Mouse (Mus musculus) C2C12 (cell line): ENCODE measurements at regions not wholly inside any gene's neighbourhood (a gene's known extent, or its start where the extent isn't known, plus 50 kb on each side); places are given as distances from the start of the nearest gene placed in this dataset.

ENCODE experiments used
- H3K27me3 ChIP-seq: one replicate; pipeline ENCODE4 v1.6.1; 2011; ENCODE audit not compliant: control insufficient read depth, insufficient read depth, insufficient read length
- H3K36me3 ChIP-seq: one replicate; pipeline ENCODE4 v1.6.1; 2011; ENCODE audit not compliant: control insufficient read depth, insufficient read depth
- H3K4me3 ChIP-seq: one replicate; pipeline ENCODE4 v1.5.1; 2011; ENCODE audit warnings: mild to moderate bottlenecking, control low read depth; ENCODE audit not compliant: poor library complexity, insufficient read depth, severe bottlenecking
- H3K79me2 ChIP-seq: one replicate; pipeline ENCODE4 v1.6.1; 2011; ENCODE audit not compliant: control insufficient read depth, insufficient read depth
- H3K79me3 ChIP-seq: one replicate; pipeline ENCODE4 v1.6.1; 2011; ENCODE audit warnings: low read depth, control low read depth
- H3ac ChIP-seq: one replicate; pipeline ENCODE3; 2011; ENCODE audit warnings: low read depth; ENCODE audit not compliant: control insufficient read depth, insufficient read length
- CEBPB ChIP-seq: IDR thresholded peaks from one replicate; pipeline ENCODE4 v1.6.1; 2011; ENCODE audit warnings: low read depth, mild to moderate bottlenecking, control low read depth, moderate library complexity
- CTCF ChIP-seq: IDR thresholded peaks from one replicate; pipeline ENCODE4 v1.5.1; 2011; ENCODE audit not compliant: control insufficient read depth, insufficient read depth, insufficient read length
- FOSL1 ChIP-seq: IDR thresholded peaks from one replicate; pipeline ENCODE4 v1.8.0; 2011; ENCODE audit warnings: mild to moderate bottlenecking, low read length; ENCODE audit not compliant: poor library complexity, insufficient read depth, severe bottlenecking
- MAX ChIP-seq: IDR thresholded peaks from one replicate; pipeline ENCODE4 v1.6.1; 2011; ENCODE audit warnings: mild to moderate bottlenecking, control low read depth
- MYOD1 ChIP-seq: IDR thresholded peaks from one replicate; pipeline ENCODE4 v1.6.1; 2011; ENCODE audit warnings: low read depth; ENCODE audit not compliant: control insufficient read depth, insufficient read length
- MYOG ChIP-seq: IDR thresholded peaks from one replicate; pipeline ENCODE4 v1.6.1; 2011; ENCODE audit not compliant: control insufficient read depth, insufficient read length; ENCODE audit errors: extremely low read depth
- USF1 ChIP-seq: IDR thresholded peaks from one replicate; pipeline ENCODE4 v1.6.1; 2011; ENCODE audit warnings: low read depth, mild to moderate bottlenecking, control low read depth, moderate library complexity

DNA sequence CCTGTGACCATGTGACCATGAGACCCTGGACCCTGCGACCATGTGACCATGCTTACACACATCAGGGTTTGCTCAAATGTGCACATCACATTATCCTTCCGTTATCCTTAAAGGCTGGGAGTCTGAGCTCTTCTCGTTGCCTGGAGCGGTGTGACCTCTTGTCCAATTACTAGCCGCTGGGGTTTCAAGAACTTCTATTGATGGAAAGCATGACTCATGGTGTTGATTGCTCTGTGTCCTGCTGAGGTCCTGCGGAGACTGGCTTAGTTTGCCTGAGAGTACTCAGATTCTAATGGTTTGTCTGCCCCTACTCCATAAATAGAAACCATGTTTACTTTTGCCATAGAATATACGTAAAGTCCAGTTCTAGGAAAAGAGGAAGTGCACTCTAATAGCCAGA, 197.5 kb upstream of the Pik3r1 start:
- H3K79me2 ChIP-seq, result no peaks in the 10 kb centered on the region
- no peaks in the 10 kb centered on the region for H3K79me3 ChIP-seq
- no peak for TF ChIP-seq CTCF
- TF ChIP-seq CEBPB, result no peak
- TF ChIP-seq FOSL1, result no peak
- TF ChIP-seq MYOD1, result no peak
- no peak for TF ChIP-seq MYOG
- no peak for TF ChIP-seq MAX
- TF ChIP-seq USF1, result no peak
- H3K27me3 ChIP-seq, result no peaks in the 10 kb centered on the region
- no peak overlapping the region for H3ac ChIP-seq
- no peaks in the 10 kb centered on the region for H3K36me3 ChIP-seq
- no peak overlapping the region for H3K4me3 ChIP-seq

DNA sequence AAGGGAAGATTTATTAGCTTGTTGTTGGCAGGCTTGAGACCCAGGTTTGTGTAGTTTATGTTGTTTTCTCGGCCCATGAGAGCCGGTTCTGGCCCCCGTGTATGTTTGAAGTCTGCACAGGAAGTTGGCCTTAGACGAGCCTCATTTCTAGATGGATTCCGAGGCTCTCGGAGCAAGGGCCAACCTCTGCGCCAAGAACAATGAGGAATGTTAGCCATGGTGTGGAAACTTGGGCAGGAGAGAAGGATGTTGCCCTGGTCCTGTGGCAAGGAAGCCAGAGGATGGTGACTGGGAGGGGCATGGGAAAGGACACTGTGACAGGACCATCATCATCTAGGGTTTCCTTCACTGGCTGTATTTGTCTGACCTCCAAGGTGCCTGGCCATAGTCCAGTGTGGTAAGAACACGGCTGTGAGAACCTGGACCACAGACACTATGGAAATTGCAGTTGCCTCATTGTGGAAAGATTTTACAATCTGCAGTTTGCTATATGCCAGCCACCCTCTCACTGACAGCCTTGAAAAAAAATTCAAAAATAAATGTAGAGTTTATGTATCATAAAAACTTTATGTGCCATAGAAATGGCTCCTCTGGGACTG, 198.9 kb upstream of the Pik3r1 start:
- Histone ChIP-seq H3K4me3 (no peak overlapping the region), H3K79me3 (no peaks in the 10 kb centered on the region), H3ac (no peak overlapping the region), H3K79me2 (no peaks in the 10 kb centered on the region), H3K27me3 (no peaks in the 10 kb centered on the region), H3K36me3 (no peaks in the 10 kb centered on the region)
- TF ChIP-seq MYOD1 (no peak), FOSL1 (no peak), CTCF (no peak), MYOG (no peak), USF1 (no peak), CEBPB (no peak), MAX (no peak)

GRCm38 (mm10) chr13:101967466-101967865, 199.4 kb upstream of the Pik3r1 start:
- Histone ChIP-seq H3K79me2 (no peaks in the 10 kb centered on the region), H3K4me3 (no peak overlapping the region), H3K79me3 (no peaks in the 10 kb centered on the region), H3K36me3 (no peaks in the 10 kb centered on the region), H3ac (no peak overlapping the region), H3K27me3 (no peaks in the 10 kb centered on the region)
- TF ChIP-seq CTCF (no peak), MYOD1 (no peak), FOSL1 (no peak), USF1 (no peak), MYOG (no peak), CEBPB (no peak), MAX (no peak)

GRCm38 (mm10) chr13:101976766-101977165, 208.7 kb upstream of the Pik3r1 start:
- TF ChIP-seq USF1 (no peak), CEBPB (no peak), CTCF (no peak), MAX (no peak), MYOG (no peak), FOSL1 (no peak), MYOD1 (no peak)
- Histone ChIP-seq H3K79me3 (no peaks in the 10 kb centered on the region), H3ac (no peak overlapping the region)

GRCm38 (mm10) chr13:101980171-101980835, 212.3 kb upstream of the Pik3r1 start:
- no peaks in the 10 kb centered on the region for H3K36me3 ChIP-seq
- H3K79me2 ChIP-seq, result no peaks in the 10 kb centered on the region
- no peak overlapping the region for H3K4me3 ChIP-seq
- H3K79me3 ChIP-seq, result no peaks in the 10 kb centered on the region
- no peaks in the 10 kb centered on the region for H3K27me3 ChIP-seq
- H3ac ChIP-seq, result no peak overlapping the region
- TF ChIP-seq FOSL1 (no peak), MAX (no peak), MYOD1 (no peak), USF1 (no peak), MYOG (no peak), CTCF (no peak), CEBPB (no peak)

More at GRCm38 (mm10) chr13:101976766-101977165, 208.7 kb upstream of the Pik3r1 start:
- Histone ChIP-seq H3K27me3 (no peaks in the 10 kb centered on the region), H3K36me3 (no peaks in the 10 kb centered on the region), H3K79me2 (no peaks in the 10 kb centered on the region), H3K4me3 (no peak overlapping the region)
